Mouse (Mus musculus) thymus, adult 2 months (tissue): ENCODE measurements around the gene Asb10.

Source experiments
- CTCF ChIP-seq: fragments of 200-500 bp; IDR thresholded peaks from 2 replicates; pipeline ENCODE4 v1.5.1; 2012; ENCODE audit warnings: mild to moderate bottlenecking, control low read depth, low read length, moderate library complexity, borderline replicate concordance; ENCODE audit not compliant: control insufficient read depth, poor library complexity, insufficient read depth; ENCODE audit errors: extremely low read depth
- POLR2A ChIP-seq: fragments of 200-500 bp; IDR thresholded peaks from 2 replicates; pipeline ENCODE4 v1.6.1; 2012; ENCODE audit warnings: mild to moderate bottlenecking, low read length, control low read depth, moderate library complexity; ENCODE audit not compliant: control insufficient read depth, poor library complexity, insufficient read depth; ENCODE audit errors: extremely low read depth

- TF ChIP-seq CTCF, result no peak
- no peak for TF ChIP-seq POLR2A
Measured at GRCm38 (mm10) chr5:24524522-24524921, 16.3 kb downstream of the Asb10 start.
